Mouse (Mus musculus) urinary bladder, postnatal 36 days (tissue): ENCODE results near the gene Ch25h.

Experiments
- DNase-seq, 2 experiments: peaks; one replicate each; pipeline ENCODE4 v3.0.0; 2022; ENCODE audit warnings: low spot score in 2 of 2, mixed read lengths in 1 of 2

Ch25h gene

DNA sequence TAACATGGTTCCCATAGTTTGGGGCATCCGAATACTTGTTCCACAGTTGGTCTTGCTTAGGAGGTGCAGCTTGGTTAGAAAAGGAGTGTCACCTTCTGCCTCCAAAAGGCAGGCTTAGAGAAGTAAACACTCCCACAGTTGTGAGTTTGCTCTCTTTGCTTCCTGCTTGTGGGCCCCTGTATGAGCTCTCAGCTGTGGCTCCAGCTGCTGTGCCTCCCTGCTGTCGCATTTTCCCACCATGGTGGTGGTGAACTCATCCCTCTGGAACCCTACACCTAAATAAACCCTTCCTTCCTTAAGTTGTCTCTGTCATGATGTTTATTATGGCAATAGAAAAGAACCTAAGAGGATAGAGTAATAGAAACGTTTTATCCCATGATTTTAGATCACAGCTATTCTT, 6.2 kb downstream of the Ch25h start:
- DNase-seq = no peak

DNA sequence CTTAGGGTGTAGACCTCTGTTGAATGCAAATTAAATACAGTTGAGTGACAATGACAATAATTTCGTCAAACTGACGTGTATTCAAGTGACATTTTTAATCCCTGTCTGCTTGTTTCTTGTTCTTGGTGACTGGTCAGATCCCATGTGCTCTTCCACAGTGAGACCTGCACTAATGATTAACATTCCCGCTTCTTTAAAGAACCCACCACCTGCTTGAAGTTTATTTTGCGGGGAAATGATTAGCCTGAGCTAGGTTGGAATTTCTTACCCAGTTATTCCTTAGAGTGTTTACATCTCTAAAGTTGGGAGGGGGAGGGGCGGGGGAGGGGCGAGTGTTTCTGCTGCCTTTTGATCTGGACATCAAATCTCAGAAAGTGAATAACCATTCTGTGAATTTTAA, 6.7 kb downstream of the Ch25h start:
- DNase-seq = no peak

DNA sequence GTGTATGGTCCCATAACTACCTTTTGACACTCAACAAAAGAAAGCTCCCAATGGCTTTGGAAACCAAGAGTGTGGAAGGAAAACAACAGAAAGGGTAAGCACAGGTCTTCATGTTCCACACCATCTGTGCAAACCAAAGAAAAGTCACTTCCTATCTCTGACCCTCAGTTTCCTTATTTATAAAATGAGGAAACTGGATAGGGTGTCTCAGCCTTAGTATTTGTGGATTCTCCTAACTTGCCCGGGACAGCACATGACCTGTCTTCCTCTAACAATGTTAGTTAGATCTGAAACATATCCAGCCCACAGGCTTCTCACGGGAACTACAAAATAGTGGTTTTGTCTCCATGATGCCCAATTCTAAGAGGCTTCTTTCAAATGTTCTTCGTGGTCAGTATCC, 10.5 kb downstream of the Ch25h start:
- DNase-seq = no peak

DNA sequence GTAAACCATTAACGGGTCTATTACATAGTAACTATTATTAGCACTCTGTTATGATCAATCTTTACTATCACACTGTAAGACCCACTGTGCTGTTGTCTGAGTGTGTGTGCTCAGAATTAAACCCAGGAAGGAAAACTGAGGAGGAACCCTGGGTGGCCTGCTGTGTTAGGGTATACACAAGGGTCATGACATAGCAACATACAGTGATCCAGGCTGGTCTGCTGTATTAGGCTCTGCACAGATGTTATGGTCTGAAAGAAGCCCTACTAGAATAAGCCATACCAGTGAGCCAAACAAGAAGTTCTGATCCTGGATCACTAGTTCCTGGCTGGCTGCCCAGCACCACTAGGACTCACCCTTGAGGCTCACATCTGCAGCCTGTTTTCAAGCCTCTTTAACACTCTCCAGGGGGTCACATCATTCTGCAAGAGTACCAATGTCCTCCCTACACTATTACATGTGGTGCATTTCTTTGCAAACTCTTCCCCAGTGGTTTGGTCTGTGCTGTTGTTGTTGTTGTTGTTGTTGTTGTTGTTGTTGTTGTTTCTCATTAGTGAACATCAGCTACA, 13.4 kb downstream of the Ch25h start:
- no peak for DNase-seq

DNA sequence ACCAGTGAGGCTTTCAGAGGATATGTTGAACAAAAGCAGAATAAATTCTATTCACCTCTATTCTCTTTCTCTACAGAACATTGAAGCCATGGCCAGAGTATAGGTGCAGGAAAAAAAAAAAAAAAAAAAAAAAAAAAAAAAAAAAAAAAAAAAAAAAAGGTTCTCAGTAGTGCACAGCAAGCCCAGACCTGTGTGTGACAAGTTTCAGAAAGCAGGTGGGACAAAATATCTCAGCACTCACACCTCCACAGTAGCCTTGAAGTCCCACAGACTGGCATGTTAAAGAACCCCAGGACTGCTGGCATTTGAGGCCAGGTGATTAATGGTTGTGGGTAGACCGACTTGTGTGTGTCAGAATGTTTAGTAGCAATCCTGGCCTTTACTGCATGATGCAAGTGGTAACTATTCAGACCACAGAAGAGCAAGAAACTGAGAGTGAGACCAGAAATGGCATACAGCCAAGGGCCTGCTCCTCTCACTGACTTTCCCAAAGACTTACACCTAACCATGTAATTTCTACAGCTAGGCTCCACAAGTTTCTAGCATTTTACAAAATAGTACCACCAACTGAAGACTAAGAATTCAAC, 24.1 kb downstream of the Ch25h start:
- no peak for DNase-seq

DNA sequence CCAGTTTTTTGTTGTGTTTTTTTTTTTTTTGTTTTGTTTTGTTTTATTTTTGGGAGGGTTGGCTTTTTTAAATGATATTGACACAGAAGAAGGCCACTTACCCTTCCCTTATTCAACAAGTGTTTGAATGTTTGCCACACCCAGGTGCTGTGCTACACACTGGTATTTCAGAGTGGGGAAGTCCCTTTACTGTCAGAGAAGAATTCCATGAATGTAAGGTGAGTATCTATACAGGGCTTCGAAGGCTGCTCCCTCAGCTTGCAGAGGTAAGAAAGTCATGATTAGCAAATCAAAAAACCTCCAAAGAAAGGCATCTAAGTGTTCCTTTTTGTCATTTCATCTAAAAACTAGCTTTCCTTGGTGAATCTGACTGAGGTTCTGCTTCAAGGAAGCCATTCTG, 26.1 kb downstream of the Ch25h start:
- no peak for DNase-seq

DNA sequence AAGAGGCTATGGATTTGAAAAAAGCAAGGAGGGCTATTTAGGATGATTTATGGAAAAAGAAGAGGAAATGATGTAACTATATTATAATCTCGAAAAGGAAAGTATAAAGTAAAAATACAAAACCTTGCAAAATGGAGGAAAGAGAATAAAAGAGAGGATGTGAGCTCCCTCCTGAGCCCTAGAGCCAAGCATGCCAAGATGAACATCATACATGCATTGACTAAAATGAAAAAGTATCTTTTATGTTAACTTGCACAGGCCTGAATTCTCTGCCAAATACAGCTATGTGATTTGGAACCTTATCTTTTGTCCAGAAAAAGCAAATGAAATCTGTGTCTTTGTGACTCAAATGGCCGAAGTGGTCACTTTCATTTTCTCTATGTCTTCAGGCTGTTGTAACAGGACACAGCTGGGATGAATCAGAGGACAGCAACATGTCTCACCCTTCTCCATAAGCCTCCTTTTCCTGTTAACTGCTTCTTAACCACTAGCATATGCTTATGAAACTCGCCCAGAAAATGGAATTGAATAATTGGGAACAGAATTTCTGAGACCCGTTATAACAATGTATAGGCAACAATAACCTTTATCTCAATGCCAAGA, 29.5 kb downstream of the Ch25h start:
- DNase-seq = no peak

DNA sequence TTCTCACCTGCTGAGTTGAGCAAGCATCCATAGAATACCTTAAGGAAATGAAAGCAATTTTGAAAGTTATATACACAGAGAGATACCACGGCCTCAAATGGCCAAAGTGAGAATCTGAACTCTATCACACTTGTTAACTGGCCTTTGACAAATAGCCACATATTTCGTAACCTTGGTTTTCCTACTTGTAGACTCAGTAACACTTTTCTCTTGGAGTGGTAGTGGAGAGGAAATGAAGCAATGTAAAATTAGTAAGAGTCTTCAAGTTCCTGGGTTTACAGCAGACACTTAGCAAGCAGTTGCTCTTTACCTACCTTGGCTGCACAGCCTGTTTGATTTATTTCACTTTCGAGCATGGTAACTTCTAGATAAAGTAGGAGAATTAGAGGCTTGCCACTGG, 30.2 kb downstream of the Ch25h start:
- DNase-seq = no peak

DNA sequence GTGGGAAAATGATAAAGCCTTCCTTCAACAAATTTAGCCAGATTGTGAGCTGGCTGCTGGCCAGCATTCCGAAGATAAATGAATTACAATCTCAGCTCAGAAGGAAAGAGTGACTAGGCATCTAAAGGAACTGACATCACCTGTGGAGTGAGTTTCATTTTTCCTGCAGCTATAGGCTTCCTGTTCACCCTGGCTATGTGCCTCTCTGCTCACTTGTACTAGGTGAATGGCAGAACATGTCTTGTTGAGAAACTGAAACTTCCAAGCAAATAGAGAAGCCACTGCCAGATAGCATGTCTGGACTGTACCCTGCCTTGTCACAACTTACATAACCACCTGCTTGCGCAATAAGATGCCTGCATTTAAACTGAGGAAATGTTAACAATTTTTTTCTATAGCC, 33.0 kb downstream of the Ch25h start:
- DNase-seq = peak; percentile 61 to 67

DNA sequence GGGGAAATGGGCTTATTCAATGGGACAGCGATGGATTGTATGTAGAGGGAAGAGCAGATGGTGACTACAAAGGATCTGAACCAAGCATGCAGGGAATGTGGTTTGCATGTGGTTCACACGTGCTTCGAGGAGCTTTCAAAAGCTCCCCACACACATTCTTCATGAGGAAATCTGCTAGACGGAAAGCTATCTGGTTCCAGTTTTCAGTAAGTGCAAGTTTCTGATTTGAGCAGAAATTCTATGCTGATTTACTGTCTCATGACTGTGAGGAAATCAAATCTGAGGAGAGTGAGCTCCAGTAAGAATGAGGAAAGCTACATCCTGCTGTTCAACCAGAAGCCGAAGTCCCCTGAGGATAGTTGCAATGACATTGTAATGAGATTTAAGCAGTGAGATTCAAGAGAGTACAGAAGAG, 39.8 kb downstream of the Ch25h start:
- DNase-seq = no peak

DNA sequence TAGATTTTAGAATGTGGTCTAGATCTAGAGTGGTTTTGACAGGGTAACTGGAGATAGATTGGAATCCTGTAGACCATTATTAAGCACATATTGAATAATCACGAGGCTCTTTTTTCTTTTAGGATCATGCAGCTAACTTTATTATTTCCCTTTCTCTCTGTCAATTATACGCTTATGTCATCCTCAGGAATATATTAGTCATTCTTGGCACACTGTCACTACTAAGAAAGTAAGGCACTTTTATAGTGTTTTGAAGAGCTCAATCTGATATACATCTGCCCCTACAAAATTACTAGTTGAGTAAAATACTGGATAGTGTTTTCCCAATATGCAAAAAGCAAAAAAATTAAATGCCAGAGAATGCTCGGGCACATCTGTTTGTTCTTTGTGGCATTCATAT, 43.6 kb downstream of the Ch25h start:
- DNase-seq = no peak

DNA sequence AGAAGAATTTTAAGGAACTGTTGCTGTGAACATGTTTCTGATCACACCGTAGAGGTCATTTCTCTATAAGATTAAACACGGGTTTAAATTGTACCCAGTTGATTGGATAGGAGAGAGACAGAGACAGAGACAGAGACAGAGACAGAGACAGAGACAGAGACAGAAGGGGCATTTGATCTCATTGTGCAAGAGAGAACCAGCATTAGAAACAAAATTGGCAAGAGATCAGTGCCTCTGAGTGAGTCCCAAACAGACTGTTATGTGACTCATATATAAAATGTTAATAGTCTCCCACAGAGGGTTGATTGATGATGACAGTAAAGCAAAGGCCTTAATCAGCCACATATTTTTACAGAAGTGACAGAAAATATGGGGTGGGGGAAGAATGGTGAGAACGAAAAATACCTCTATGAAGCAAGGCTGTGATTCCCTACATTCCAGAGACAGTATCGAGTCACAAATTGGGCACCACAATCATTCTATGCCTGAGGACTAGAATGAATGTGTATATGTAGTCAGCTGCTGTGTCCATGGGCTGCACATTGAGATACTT, 51.1 kb downstream of the Ch25h start:
- DNase-seq = no peak
